Mouse (Mus musculus) limb, embryonic 15.5 days (tissue): ENCODE measurements around the gene Ulk4. TPM values are rescaled to one million over a fixed set of nuclear protein-coding genes. Genes with fewer than 3 reads are reported as not detected.

Experiments
- ATAC-seq: fragments of 200-750 bp; cut with Nextera tagmentation; 2 replicates; pipeline ENCODE4 v1.8.0; 2017; ENCODE audit warnings: low read depth, moderate TSS enrichment; ENCODE audit not compliant: insufficient number of reproducible peaks, low FRiP score, low TSS enrichment
- H3K27ac ChIP-seq: fragments of 300-500 bp; sonication (generic); 2 replicates; pipeline ENCODE4 v1.5.1; 2015; ENCODE audit warnings: moderate library complexity, mild to moderate bottlenecking, inconsistent platforms
- H3K27me3 ChIP-seq: fragments of 300-500 bp; sonication (generic); 2 replicates; pipeline ENCODE4 v1.6.1; 2015; ENCODE audit warnings: inconsistent platforms
- H3K36me3 ChIP-seq: fragments of 300-500 bp; sonication (generic); 2 replicates; pipeline ENCODE4 v1.6.1; 2015; ENCODE audit warnings: inconsistent platforms
- H3K4me1 ChIP-seq: fragments of 300-500 bp; sonication (generic); 2 replicates; pipeline ENCODE4 v1.6.1; 2015; ENCODE audit warnings: inconsistent platforms
- H3K4me2 ChIP-seq: fragments of 300-500 bp; sonication (generic); 2 replicates; pipeline ENCODE4 v1.6.1; 2015; ENCODE audit warnings: mild to moderate bottlenecking, inconsistent platforms
- H3K4me3 ChIP-seq: fragments of 300-500 bp; sonication (generic); 2 replicates; pipeline ENCODE4 v1.5.1; 2015; ENCODE audit warnings: mild to moderate bottlenecking, inconsistent platforms
- H3K9ac ChIP-seq: fragments of 300-500 bp; sonication (generic); 2 replicates; pipeline ENCODE4 v1.6.1; 2015; ENCODE audit warnings: inconsistent platforms
- H3K9me3 ChIP-seq: fragments of 300-500 bp; sonication (generic); 2 replicates; pipeline ENCODE4 v1.6.1; 2016; ENCODE audit warnings: inconsistent platforms
- WGBS: fragments of 180-500 bp; shearing (Covaris S2); methylation state at CpG from one replicate; pipeline ENCODE4 v1.1.7; 2015; 5-methylcytosine and 5-hydroxymethylcytosine counted together
- polyA plus RNA-seq: library from polyadenylated mRNA; unstranded; fragments of >200 nt; fragmentation: Nextera tagmentation; extraction: Ambion mirVana; gene quantifications from 2 replicates; pipeline ENCODE4 v1.2.1, GENCODE M21; 2015

Ulk4 gene
- polyA plus RNA-seq, 1 experiment from 2014 or later = 149 TPM

- peaks cover 24% of the 10 kb centered on the region for H3K4me1 ChIP-seq
- H3K36me3 ChIP-seq = no peaks in the 10 kb centered on the region
- ATAC-seq = no peak
- H3K4me2 ChIP-seq = no peak overlapping the region
- no peaks in the 10 kb centered on the region for H3K9me3 ChIP-seq
- no peaks in the 10 kb centered on the region for H3K27me3 ChIP-seq
- H3K27ac ChIP-seq = no peak overlapping the region
- H3K9ac ChIP-seq = no peak overlapping the region
- H3K4me3 ChIP-seq = no peak overlapping the region
- 69% methylated on average over 4 of the region's 4 CpGs for WGBS
These were observed 192.8 kb downstream of the Ulk4 start for GRCm38 (mm10) chr9:121084191-121084590.

GRCm38 (mm10) chr9:121080834-121081233, 196.2 kb downstream of the Ulk4 start:
- Histone ChIP-seq H3K4me1 (peaks cover 33% of the 10 kb centered on the region), H3K4me2 (no peak overlapping the region), H3K4me3 (no peak overlapping the region), H3K27me3 (no peaks in the 10 kb centered on the region), H3K9ac (no peak overlapping the region), H3K27ac (no peak overlapping the region), H3K9me3 (no peaks in the 10 kb centered on the region), H3K36me3 (no peaks in the 10 kb centered on the region)
- ATAC-seq = no peak
- 88% methylated on average over 3 of the region's 3 CpGs for WGBS

GRCm38 (mm10) chr9:121080413-121080812, 196.6 kb downstream of the Ulk4 start:
- WGBS = 67% methylated on average over 10 of the region's 10 CpGs
- no peaks in the 10 kb centered on the region for H3K36me3 ChIP-seq

GRCm38 (mm10) chr9:121079388-121080088, 197.5 kb downstream of the Ulk4 start:
- Histone ChIP-seq H3K9me3 (no peaks in the 10 kb centered on the region), H3K27me3 (no peaks in the 10 kb centered on the region), H3K9ac (no peak overlapping the region), H3K4me3 (no peak overlapping the region), H3K27ac (0 out of 2 replicates have a peak overlapping the region, but pooled peaks have one; percentile 35), H3K4me1 (peaks cover 39% of the 10 kb centered on the region), H3K4me2 (no peak overlapping the region), H3K36me3 (no peaks in the 10 kb centered on the region)
- WGBS = 37% methylated on average over 9 of the region's 9 CpGs
- ATAC-seq = no peak

More at GRCm38 (mm10) chr9:121080413-121080812, 196.6 kb downstream of the Ulk4 start:
- Histone ChIP-seq H3K9me3 (no peaks in the 10 kb centered on the region), H3K4me3 (no peak overlapping the region), H3K9ac (no peak overlapping the region), H3K27me3 (no peaks in the 10 kb centered on the region), H3K4me2 (no peak overlapping the region), H3K27ac (no peak overlapping the region), H3K4me1 (peaks cover 37% of the 10 kb centered on the region)
- ATAC-seq = no peak

GRCm38 (mm10) chr9:121076291-121076690, 200.7 kb downstream of the Ulk4 start:
- H3K27ac ChIP-seq = no peak overlapping the region
- no peak overlapping the region for H3K4me2 ChIP-seq
- H3K4me3 ChIP-seq = no peak overlapping the region
- peaks cover 45% of the 10 kb centered on the region for H3K4me1 ChIP-seq
- no peak for ATAC-seq
- WGBS = 29% methylated on average over 12 of the region's 12 CpGs
- no peaks in the 10 kb centered on the region for H3K9me3 ChIP-seq
- no peak overlapping the region for H3K9ac ChIP-seq
- H3K27me3 ChIP-seq = no peaks in the 10 kb centered on the region
- no peaks in the 10 kb centered on the region for H3K36me3 ChIP-seq

GRCm38 (mm10) chr9:121075246-121075645, 201.8 kb downstream of the Ulk4 start:
- no peak for ATAC-seq
- Histone ChIP-seq H3K27me3 (no peaks in the 10 kb centered on the region), H3K9me3 (no peaks in the 10 kb centered on the region), H3K4me2 (no peak overlapping the region), H3K4me3 (no peak overlapping the region), H3K36me3 (no peaks in the 10 kb centered on the region), H3K9ac (no peak overlapping the region), H3K4me1 (peaks cover 44% of the 10 kb centered on the region), H3K27ac (no peak overlapping the region)
- 80% methylated on average over 4 of the region's 4 CpGs for WGBS

- Histone ChIP-seq H3K4me2 (no peak overlapping the region), H3K27me3 (no peaks in the 10 kb centered on the region), H3K27ac (no peak overlapping the region), H3K4me1 (peaks cover 39% of the 10 kb centered on the region), H3K4me3 (no peak overlapping the region), H3K9ac (no peak overlapping the region), H3K36me3 (no peaks in the 10 kb centered on the region), H3K9me3 (no peaks in the 10 kb centered on the region)
- WGBS = 93% methylated on average over 3 of the region's 3 CpGs
- ATAC-seq = no peak
These were observed 202.3 kb downstream of the Ulk4 start for GRCm38 (mm10) chr9:121074726-121075125.

- no peak overlapping the region for H3K4me2 ChIP-seq
- H3K36me3 ChIP-seq = no peaks in the 10 kb centered on the region
- 56% methylated on average over 8 of the region's 8 CpGs for WGBS
- H3K4me3 ChIP-seq = no peak overlapping the region
- H3K4me1 ChIP-seq = peaks cover 28% of the 10 kb centered on the region
- H3K27ac ChIP-seq = peak overlapping the region; percentile 1; the same call in 1 of the 2 replicates
- H3K27me3 ChIP-seq = no peaks in the 10 kb centered on the region
- no peak overlapping the region for H3K9ac ChIP-seq
- ATAC-seq = no peak
- no peaks in the 10 kb centered on the region for H3K9me3 ChIP-seq
These were observed 204.8 kb downstream of the Ulk4 start for GRCm38 (mm10) chr9:121072127-121072757.

- Histone ChIP-seq H3K4me3 (no peak overlapping the region), H3K4me2 (no peak overlapping the region), H3K9me3 (no peaks in the 10 kb centered on the region), H3K9ac (no peak overlapping the region), H3K27me3 (no peaks in the 10 kb centered on the region), H3K27ac (0 out of 2 replicates have a peak overlapping the region, but pooled peaks have one; percentile 17), H3K36me3 (no peaks in the 10 kb centered on the region), H3K4me1 (peaks cover 25% of the 10 kb centered on the region)
- ATAC-seq = no peak
- WGBS = 55% methylated on average over 10 of the region's 10 CpGs
These were observed 205.4 kb downstream of the Ulk4 start for GRCm38 (mm10) chr9:121071461-121072126.

GRCm38 (mm10) chr9:121071050-121071449, 205.9 kb downstream of the Ulk4 start:
- Histone ChIP-seq H3K9ac (no peak overlapping the region), H3K4me2 (no peak overlapping the region), H3K4me1 (peaks cover 19% of the 10 kb centered on the region), H3K9me3 (no peaks in the 10 kb centered on the region), H3K27ac (no peak overlapping the region), H3K27me3 (no peaks in the 10 kb centered on the region), H3K36me3 (no peaks in the 10 kb centered on the region), H3K4me3 (no peak overlapping the region)
- WGBS = 67% methylated on average over 11 of the region's 11 CpGs
- no peak for ATAC-seq

GRCm38 (mm10) chr9:121068115-121068514, 208.9 kb downstream of the Ulk4 start:
- no peak for ATAC-seq
- no peaks in the 10 kb centered on the region for H3K9me3 ChIP-seq
- WGBS = 69% methylated on average over 5 of the region's 5 CpGs
- H3K27me3 ChIP-seq = no peaks in the 10 kb centered on the region
- no peak overlapping the region for H3K4me3 ChIP-seq
- H3K27ac ChIP-seq = no peak overlapping the region
- H3K9ac ChIP-seq = no peak overlapping the region
- H3K36me3 ChIP-seq = no peaks in the 10 kb centered on the region
- peaks cover 22% of the 10 kb centered on the region for H3K4me1 ChIP-seq
- no peak overlapping the region for H3K4me2 ChIP-seq

GRCm38 (mm10) chr9:121067043-121067442, 210.0 kb downstream of the Ulk4 start:
- Histone ChIP-seq H3K4me1 (peaks cover 18% of the 10 kb centered on the region), H3K4me2 (no peak overlapping the region)

More at GRCm38 (mm10) chr9:121067043-121067442, 210.0 kb downstream of the Ulk4 start:
- H3K9ac ChIP-seq = no peak overlapping the region
- no peak overlapping the region for H3K27ac ChIP-seq
- H3K4me3 ChIP-seq = no peak overlapping the region
- H3K27me3 ChIP-seq = no peaks in the 10 kb centered on the region
- ATAC-seq = no peak
- 66% methylated on average over 10 of the region's 10 CpGs for WGBS
- no peaks in the 10 kb centered on the region for H3K36me3 ChIP-seq
- H3K9me3 ChIP-seq = no peaks in the 10 kb centered on the region
